Mouse (Mus musculus) kidney, embryonic 14.5 days (tissue): ENCODE results near the gene Neil1. TPM values are rescaled to one million over a fixed set of nuclear protein-coding genes. Genes with fewer than 3 reads are reported as not detected.

ENCODE experiments used
- ATAC-seq: fragments of 200-750 bp; cut with Nextera tagmentation; 2 replicates; pipeline ENCODE4 v1.8.0; 2017; ENCODE audit warnings: moderate number of reproducible peaks, mild to moderate bottlenecking, moderate TSS enrichment, moderate library complexity; ENCODE audit not compliant: low FRiP score, low TSS enrichment
- H3K27ac ChIP-seq: fragments of 300-500 bp; sonication (generic); 2 replicates; pipeline ENCODE4 v1.5.1; 2014; ENCODE audit warnings: low read depth, mild to moderate bottlenecking, low read length, moderate library complexity, mixed read lengths
- H3K27me3 ChIP-seq: fragments of 300-500 bp; sonication (generic); 2 replicates; pipeline ENCODE4 v1.6.1; 2014; ENCODE audit warnings: mild to moderate bottlenecking, low read length; ENCODE audit not compliant: control insufficient read depth, insufficient read depth
- H3K36me3 ChIP-seq: fragments of 300-500 bp; sonication (generic); 2 replicates; pipeline ENCODE4 v1.6.1; 2014; ENCODE audit warnings: low read length, mixed read lengths; ENCODE audit not compliant: control insufficient read depth, insufficient read depth
- H3K4me1 ChIP-seq: fragments of 300-500 bp; sonication (generic); 2 replicates; pipeline ENCODE4 v1.6.1; 2014; ENCODE audit warnings: low read length, mixed read lengths; ENCODE audit not compliant: control insufficient read depth, insufficient read depth
- H3K4me2 ChIP-seq: fragments of 300-500 bp; sonication (generic); replicated peaks from 2 replicates; pipeline ENCODE4 v1.6.1; 2014; ENCODE audit warnings: low read depth, mild to moderate bottlenecking, low read length
- H3K4me3 ChIP-seq: fragments of 300-500 bp; sonication (generic); 2 replicates; pipeline ENCODE4 v1.5.1; 2014; ENCODE audit warnings: mild to moderate bottlenecking, low read length
- H3K9ac ChIP-seq: fragments of 300-500 bp; sonication (generic); 2 replicates; pipeline ENCODE4 v1.6.1; 2014; ENCODE audit warnings: low read depth, mild to moderate bottlenecking, low read length, moderate library complexity
- H3K9me3 ChIP-seq: fragments of 300-500 bp; sonication (generic); 2 replicates; pipeline ENCODE4 v1.6.1; 2016; ENCODE audit warnings: low read length; ENCODE audit not compliant: control insufficient read depth
- WGBS: fragments of 180-500 bp; shearing (Covaris S2); extraction: QIAGEN DNeasy Blood & Tissue Kit; methylation state at CpG from one replicate; pipeline ENCODE4 v1.1.7; 2014; 5-methylcytosine and 5-hydroxymethylcytosine counted together
- polyA plus RNA-seq: library from polyadenylated mRNA; unstranded; fragments of >200 nt; fragmentation: Nextera tagmentation; extraction: Ambion mirVana; gene quantifications from 2 replicates; pipeline ENCODE4 v1.2.1, GENCODE M21; 2014

The Neil1 gene
- polyA plus RNA-seq, 1 experiment from 2014 or later = 7.0 TPM

- peaks cover 10% of the 10 kb centered on the region; the same call in 1 of the 2 replicates for H3K4me1 ChIP-seq
- no peak for ATAC-seq
- peaks cover 12% of the 10 kb centered on the region; the same call in 1 of the 2 replicates for H3K36me3 ChIP-seq
- H3K27ac ChIP-seq = no peak overlapping the region
- H3K4me2 ChIP-seq = peak overlapping the region; percentile 95
- H3K9me3 ChIP-seq = no peaks in the 10 kb centered on the region
- no peaks in the 10 kb centered on the region for H3K27me3 ChIP-seq
- H3K4me3 ChIP-seq = peak overlapping the region; percentile 88
- WGBS = 34% methylated on average over 13 of the region's 13 CpGs
- peak overlapping the region; percentile 77 for H3K9ac ChIP-seq
These were observed 9.4 kb upstream of the Neil1 start for GRCm38 (mm10) chr9:57157499-57157898.

- Histone ChIP-seq H3K4me1 (peaks cover 10% of the 10 kb centered on the region; the same call in 1 of the 2 replicates), H3K27ac (no peak overlapping the region), H3K36me3 (peaks cover 12% of the 10 kb centered on the region; the same call in 1 of the 2 replicates), H3K27me3 (no peaks in the 10 kb centered on the region), H3K9me3 (no peaks in the 10 kb centered on the region), H3K4me3 (no peak overlapping the region), H3K9ac (peak overlapping the region; percentile 28; the same call in 1 of the 2 replicates), H3K4me2 (peak overlapping the region; percentile 95)
- WGBS = 92% methylated on average over 8 of the region's 8 CpGs
- no peak for ATAC-seq
These were observed 8.7 kb upstream of the Neil1 start for GRCm38 (mm10) chr9:57156823-57157222.

GRCm38 (mm10) chr9:57156383-57156782 is 8.3 kb upstream of the Neil1 start:
- Histone ChIP-seq H3K27me3 (no peaks in the 10 kb centered on the region), H3K4me3 (no peak overlapping the region), H3K4me2 (no peak overlapping the region), H3K27ac (no peak overlapping the region), H3K9me3 (no peaks in the 10 kb centered on the region), H3K36me3 (peaks cover 12% of the 10 kb centered on the region; the same call in 1 of the 2 replicates), H3K4me1 (peaks cover 10% of the 10 kb centered on the region; the same call in 1 of the 2 replicates), H3K9ac (0 out of 2 replicates have a peak overlapping the region, but pooled peaks have one; percentile 28)
- 97% methylated on average over 7 of the region's 7 CpGs for WGBS
- no peak for ATAC-seq

- peaks cover 6% of the 10 kb centered on the region; the same call in 1 of the 2 replicates for H3K4me1 ChIP-seq
- no peak overlapping the region for H3K9ac ChIP-seq
- H3K36me3 ChIP-seq = peaks cover 12% of the 10 kb centered on the region; the same call in 1 of the 2 replicates
- ATAC-seq = no peak
- no peaks in the 10 kb centered on the region for H3K27me3 ChIP-seq
- no peak overlapping the region for H3K4me3 ChIP-seq
- H3K9me3 ChIP-seq = no peaks in the 10 kb centered on the region
- no peak overlapping the region for H3K4me2 ChIP-seq
- H3K27ac ChIP-seq = no peak overlapping the region
- 45% methylated on average over 6 of the region's 6 CpGs for WGBS
These were observed 4.2 kb upstream of the Neil1 start for GRCm38 (mm10) chr9:57152331-57152730.

- 86% methylated on average over 5 of the region's 5 CpGs for WGBS
- no peak for ATAC-seq
- no peak overlapping the region for H3K9ac ChIP-seq
These were observed 2.1 kb upstream of the Neil1 start for GRCm38 (mm10) chr9:57150192-57150591.

GRCm38 (mm10) chr9:57149021-57149420 is 916 bp upstream of the Neil1 start:
- Histone ChIP-seq H3K27ac (peak overlapping the region; percentile 89; the same call in 1 of the 2 replicates), H3K4me2 (peak overlapping the region; percentile 69), H3K4me1 (0 out of 2 replicates have a peak, but pooled peaks cover 3% of the 10 kb centered on the region), H3K9me3 (no peaks in the 10 kb centered on the region), H3K9ac (peak overlapping the region; percentile 69; the same call in 1 of the 2 replicates), H3K27me3 (no peaks in the 10 kb centered on the region), H3K36me3 (0 out of 2 replicates have a peak, but pooled peaks cover 6% of the 10 kb centered on the region), H3K4me3 (peak overlapping the region; percentile 60; the same call in 1 of the 2 replicates)
- ATAC-seq = no peak
- 78% methylated on average over 6 of the region's 6 CpGs for WGBS

More at GRCm38 (mm10) chr9:57150192-57150591, 2.1 kb upstream of the Neil1 start:
- Histone ChIP-seq H3K27me3 (no peaks in the 10 kb centered on the region), H3K4me1 (0 out of 2 replicates have a peak, but pooled peaks cover 3% of the 10 kb centered on the region), H3K4me2 (no peak overlapping the region), H3K9me3 (no peaks in the 10 kb centered on the region), H3K36me3 (peaks cover 10% of the 10 kb centered on the region; the same call in 1 of the 2 replicates), H3K4me3 (no peak overlapping the region), H3K27ac (no peak overlapping the region)

GRCm38 (mm10) chr9:57147205-57148143 is 631 bp downstream of the Neil1 start:
- ATAC-seq = peak; percentile 46; the same call in 1 of the 2 replicates
- Histone ChIP-seq H3K4me1 (0 out of 2 replicates have a peak, but pooled peaks cover 3% of the 10 kb centered on the region), H3K27ac (peak overlapping the region; percentile 89), H3K4me3 (peak overlapping the region; percentile 60), H3K4me2 (peak overlapping the region; percentile 69), H3K27me3 (no peaks in the 10 kb centered on the region), H3K9ac (peak overlapping the region; percentile 69), H3K9me3 (no peaks in the 10 kb centered on the region), H3K36me3 (peaks cover 14% of the 10 kb centered on the region; the same call in 1 of the 2 replicates)
- WGBS = 7% methylated on average over 19 of the region's 19 CpGs

- peaks cover 21% of the 10 kb centered on the region; the same call in 1 of the 2 replicates for H3K36me3 ChIP-seq
- no peaks in the 10 kb centered on the region for H3K27me3 ChIP-seq
- no peaks in the 10 kb centered on the region for H3K9me3 ChIP-seq
- WGBS = 86% methylated on average over 17 of the region's 17 CpGs
- no peak overlapping the region for H3K27ac ChIP-seq
- no peak overlapping the region; the same call in 1 of the 2 replicates for H3K9ac ChIP-seq
- 0 out of 2 replicates have a peak, but pooled peaks cover 3% of the 10 kb centered on the region for H3K4me1 ChIP-seq
- H3K4me3 ChIP-seq = no peak overlapping the region
- no peak overlapping the region for H3K4me2 ChIP-seq
- ATAC-seq = no peak
These were observed 1.5 kb downstream of the Neil1 start for GRCm38 (mm10) chr9:57146451-57147066.
